Mouse (Mus musculus) kidney, adult 11 months (tissue): ENCODE data around the gene Tbc1d4.

Source experiments
- DNase-seq: peaks from one replicate; pipeline ENCODE4 v3.0.0; 2022

Tbc1d4 gene

DNA sequence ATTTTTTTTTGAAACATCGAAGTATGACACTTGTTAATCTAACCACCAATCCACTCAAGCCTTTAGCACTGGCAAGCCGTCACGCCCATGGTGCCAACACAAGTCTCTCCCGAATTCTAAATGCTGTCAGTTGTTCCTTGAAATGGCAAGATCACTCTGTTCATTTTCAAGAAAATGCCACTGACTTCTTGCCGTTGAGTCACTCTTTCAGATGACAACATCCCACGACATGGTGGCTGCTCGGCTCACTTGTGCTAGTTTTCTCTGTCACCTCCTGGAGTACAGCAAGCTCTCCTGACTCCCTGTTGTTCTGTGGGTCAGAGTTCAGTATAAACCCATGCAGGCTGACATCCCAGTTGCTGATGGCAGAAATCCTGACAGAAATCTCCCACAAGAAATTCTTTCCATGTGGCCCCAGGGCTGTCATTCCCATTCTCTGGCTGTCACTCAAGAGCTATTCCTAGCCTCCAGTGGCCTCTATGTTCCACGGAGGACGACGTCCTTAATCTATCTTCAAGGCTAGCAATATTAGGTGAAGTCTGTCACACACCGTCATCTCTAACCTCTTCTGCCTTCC is 81.5 kb downstream of the Tbc1d4 start:
- DNase-seq, result no peak

- DNase-seq, result no peak
Measured at GRCm38 (mm10) chr14:101526478-101526877, 82.5 kb downstream of the Tbc1d4 start.

DNA sequence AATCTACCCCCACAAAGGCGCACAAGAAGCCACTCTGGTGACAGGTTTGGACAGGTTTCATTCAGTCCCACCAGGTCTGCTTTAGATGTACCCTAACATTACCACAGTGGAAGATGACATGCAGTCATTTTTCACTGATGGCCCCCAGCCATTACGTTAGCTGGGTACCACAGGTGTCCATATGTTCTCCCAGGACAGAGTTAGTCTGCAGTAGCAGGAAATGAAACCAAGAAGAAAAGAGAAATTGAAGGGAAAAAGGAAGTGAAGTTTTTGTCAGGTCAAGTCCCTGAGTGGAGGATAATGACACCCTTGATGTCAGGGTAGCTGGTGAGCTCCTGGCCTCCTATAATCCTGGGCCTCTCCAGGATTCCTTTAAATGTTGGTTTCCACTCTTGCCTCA is 89.0 kb downstream of the Tbc1d4 start:
- no peak for DNase-seq

GRCm38 (mm10) chr14:101518259-101518658 is 90.7 kb downstream of the Tbc1d4 start:
- no peak for DNase-seq

- DNase-seq, result no peak
Measured at GRCm38 (mm10) chr14:101517801-101518200, 91.2 kb downstream of the Tbc1d4 start.

- DNase-seq, result no peak
Measured at GRCm38 (mm10) chr14:101517341-101517740, 91.7 kb downstream of the Tbc1d4 start.

DNA sequence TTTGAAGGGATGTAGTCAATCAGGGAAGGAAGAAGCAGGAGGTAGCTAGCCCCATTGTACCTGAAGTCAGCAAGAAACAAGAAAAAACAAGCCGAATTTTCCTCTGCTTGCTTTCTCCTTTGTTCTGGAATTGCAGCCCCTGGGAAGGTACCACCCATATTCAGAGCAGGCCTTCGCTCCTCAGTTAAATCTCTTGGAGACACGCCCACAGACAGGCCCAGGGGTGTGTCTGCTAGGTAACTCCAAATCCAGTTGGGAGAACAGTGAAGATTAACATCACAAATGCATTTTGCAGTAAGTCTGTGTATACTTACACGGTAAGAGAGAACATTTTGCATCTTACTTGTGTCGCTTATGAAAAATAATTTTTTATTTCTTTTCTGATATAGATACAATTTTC is 92.1 kb downstream of the Tbc1d4 start:
- DNase-seq, result no peak

GRCm38 (mm10) chr14:101516031-101516430 is 93.0 kb downstream of the Tbc1d4 start:
- no peak for DNase-seq

DNA sequence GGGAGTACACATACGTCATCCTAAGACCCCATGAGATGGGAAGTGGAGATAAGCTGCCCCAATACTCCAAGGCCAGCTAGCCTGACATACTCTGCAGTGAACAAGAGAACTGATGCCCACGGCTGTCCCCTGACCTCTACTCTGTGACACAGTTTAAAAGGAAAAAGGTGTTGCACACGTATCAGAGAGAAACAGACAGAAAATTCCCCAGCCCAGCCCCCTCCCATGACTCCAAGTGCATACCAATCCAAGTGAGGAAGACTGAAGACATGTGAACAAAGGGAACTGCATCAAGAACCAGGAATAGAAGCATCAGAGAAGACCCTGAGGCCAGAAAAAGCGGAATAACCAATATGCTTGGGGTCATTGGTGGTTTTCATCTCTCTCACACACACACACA is 93.7 kb downstream of the Tbc1d4 start:
- DNase-seq, result no peak

DNA sequence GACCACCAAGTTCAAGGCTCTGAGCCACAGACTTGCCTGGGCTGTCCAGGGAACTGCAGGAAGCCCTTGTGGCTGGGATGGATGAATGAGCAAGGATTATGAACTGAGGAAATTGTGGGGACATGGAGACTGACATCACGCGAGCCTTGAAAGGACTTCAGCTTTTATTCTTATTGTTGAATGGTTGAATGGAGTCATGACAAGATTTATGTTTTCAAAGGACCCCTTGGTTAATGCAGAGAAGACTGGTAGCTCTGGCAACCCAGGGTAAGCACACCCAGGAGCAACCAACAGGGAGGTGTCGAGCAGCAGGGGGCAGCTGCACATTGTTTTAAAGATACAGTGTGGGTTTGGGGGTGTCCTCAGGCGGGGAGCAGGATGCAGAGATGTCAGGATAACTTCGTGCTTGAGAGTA is 94.4 kb downstream of the Tbc1d4 start:
- DNase-seq, result no peak

DNA sequence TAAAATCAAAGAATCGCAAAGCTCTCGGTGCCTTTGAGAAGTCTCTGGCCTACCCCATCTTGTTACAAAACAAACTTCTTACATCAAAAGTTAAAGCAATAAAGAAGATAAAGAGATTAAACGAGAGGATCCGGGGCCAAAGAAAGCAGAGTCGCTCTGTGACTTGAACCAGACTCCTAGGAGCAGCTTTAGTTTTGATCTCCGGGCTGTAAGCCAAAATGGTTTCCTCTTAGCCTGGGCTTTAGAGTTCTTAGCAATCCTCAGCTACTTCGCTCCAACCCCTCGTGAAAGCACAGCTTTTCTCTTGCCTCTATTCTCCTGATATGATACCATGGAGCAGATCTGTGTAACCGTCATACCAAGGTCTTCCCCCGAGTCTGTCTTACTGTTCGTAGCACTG is 95.8 kb downstream of the Tbc1d4 start:
- no peak for DNase-seq

DNA sequence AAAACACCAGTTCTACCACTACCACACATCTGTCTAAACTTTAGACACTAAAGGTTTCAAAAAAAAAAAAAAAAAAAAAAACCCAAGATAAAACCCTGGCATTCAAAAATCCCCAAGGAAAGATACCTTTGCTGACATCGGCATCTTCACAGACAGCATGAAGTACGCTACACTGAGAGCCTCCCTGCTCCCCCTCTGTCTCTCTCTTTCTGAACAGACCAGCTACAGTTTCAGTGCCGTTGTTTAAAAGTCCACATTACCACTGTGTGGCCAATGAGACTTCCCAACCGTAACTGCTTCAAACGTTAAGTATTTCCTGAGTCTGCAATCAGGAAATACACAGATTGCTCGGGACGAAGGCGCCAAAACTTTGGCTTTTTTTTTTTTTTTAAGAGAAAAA is 97.6 kb downstream of the Tbc1d4 start:
- no peak for DNase-seq

DNA sequence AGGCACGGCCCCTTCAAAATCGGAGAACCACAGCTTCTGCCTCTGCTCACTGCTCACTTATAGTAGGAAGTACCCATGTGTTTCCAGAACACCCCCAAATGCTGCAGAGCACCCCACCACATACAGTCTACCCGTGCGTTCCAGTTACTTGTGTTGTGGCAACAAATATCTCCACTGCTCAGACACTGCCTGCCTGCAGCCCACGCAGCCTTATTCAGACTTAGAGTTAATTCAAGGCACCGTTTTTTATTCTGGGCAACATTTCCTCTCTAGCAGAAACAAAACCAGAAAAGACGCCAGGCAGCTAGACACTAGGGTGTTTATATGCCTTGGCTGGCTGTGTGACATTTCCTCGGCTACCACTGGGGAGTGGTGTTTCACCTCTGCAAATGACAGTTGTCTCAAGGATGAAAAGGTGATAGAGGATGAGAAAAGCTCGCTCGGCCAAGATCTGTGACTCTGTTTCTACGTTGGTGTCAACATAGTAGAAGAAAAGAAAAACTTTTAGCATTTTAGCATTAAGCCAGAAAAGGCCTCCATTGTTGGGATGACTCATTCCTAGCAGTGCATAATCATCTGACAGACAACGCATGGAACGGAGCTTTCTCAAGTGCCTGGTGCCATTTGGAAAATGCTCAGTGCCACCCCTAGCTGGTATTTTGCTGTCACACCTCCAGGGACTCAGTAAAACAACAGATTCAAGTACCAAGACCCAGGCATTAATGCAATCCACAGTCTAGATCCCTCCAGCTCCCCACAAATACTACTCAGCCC is 98.3 kb downstream of the Tbc1d4 start:
- no peak for DNase-seq

- no peak for DNase-seq
Measured at GRCm38 (mm10) chr14:101509759-101510158, 99.2 kb downstream of the Tbc1d4 start.

GRCm38 (mm10) chr14:101507956-101508355 is 101.0 kb downstream of the Tbc1d4 start:
- no peak for DNase-seq

GRCm38 (mm10) chr14:101507146-101507545 is 101.8 kb downstream of the Tbc1d4 start:
- DNase-seq, result no peak

DNA sequence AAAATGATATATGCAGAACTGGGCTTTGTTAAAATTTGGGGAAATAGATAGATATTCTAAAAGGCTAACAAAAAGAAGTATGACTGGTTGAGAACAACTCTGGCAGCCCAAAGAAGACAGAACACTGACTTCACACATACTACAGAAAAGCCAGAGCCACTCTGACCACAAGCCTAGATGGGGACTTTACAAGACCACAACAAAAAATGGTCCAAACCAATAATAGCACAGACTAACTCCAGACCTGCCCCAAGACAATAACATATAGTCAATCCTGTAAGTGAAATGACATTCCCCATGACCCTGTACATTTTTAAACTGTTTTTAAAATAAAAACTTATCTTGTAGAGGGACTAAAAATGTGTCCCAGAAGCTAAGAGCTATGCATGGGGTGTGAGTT is 103.2 kb downstream of the Tbc1d4 start:
- no peak for DNase-seq

- DNase-seq, result no peak
Measured at GRCm38 (mm10) chr14:101504473-101505200, 104.4 kb downstream of the Tbc1d4 start.

DNA sequence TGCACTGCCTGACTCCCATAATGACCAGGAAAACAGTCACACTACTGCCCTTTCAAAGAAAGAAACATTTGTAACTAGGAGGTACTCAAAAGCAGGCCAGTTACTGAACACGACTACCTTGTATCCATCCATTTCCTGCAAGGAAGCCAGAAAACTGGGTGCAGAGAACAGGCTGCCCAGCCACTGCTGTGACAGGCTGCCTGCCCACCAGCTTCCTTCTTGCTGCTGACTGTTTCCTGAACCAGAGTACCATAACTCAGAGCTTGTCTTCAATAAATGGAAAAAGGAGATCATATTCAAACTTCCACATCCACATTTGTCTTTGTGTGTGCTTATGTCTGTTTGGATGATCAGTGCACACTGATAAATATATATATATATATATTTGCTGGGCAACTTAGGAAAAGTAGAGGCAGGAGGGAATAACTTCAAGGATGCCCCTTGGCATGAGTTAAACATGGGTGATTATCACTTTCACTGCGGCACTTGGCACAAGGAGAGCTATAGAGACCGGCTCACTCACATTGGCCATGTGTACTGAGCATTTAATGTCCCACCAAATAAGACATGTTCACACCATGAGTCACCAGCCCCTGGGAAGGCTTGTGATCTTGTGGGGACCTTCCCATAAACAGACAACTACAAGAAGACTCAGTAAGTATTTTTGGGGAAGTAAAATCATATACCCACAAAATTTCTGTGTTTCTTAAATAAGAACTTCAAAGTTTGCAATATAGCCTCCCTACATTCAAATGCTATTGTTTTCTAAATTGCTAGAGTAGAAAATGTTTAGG is 105.6 kb downstream of the Tbc1d4 start:
- DNase-seq, result no peak

- no peak for DNase-seq
Measured at GRCm38 (mm10) chr14:101501868-101502267, 107.1 kb downstream of the Tbc1d4 start.

DNA sequence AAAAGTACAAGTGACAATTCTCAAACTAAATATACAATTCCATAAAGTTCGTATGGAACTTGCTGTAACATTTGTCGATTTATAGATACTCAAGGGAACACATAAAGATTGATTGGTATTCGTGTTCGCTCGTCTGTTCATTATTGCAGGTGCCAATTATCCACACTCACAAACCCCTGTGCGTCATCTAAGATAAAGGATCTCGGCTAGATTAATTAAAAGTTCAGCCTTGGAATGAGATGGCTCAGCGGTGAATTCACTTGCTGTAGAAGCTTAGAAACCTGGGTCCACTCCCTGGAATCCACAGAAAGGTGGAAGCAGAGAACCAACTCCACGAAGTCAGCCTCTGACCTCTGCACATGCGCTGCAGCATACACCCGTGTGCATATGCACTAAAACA is 107.5 kb downstream of the Tbc1d4 start:
- no peak for DNase-seq

GRCm38 (mm10) chr14:101500826-101501225 is 108.2 kb downstream of the Tbc1d4 start:
- no peak for DNase-seq

DNA sequence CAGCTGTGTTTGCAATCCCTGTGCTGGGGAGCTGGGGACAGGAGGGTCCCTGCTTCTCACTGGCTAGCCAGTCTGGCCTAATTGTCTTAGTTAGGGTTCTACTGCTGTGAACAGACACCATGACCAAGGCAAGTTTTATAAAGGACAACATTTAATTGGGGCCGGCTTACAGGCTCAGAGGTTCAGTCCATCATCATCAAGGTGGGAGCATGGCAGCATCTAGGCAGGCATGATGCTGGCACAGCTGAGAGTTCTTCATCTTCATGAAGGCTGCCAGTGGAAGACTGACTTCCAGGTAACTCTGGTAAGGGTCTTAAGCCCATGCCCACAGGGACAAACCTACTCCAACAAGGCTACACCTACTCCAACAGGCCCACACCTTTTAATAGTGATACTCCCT is 109.2 kb downstream of the Tbc1d4 start:
- no peak for DNase-seq
